Mouse (Mus musculus) heart, postnatal 4 days (tissue): ENCODE results near the gene Adam25. TPM values are rescaled to one million over a fixed set of nuclear protein-coding genes. Genes with fewer than 3 reads are reported as not detected.
"Not testable (repeated sequence)": the region's sequence is repeated elsewhere in the genome, so short reads cannot be mapped to it uniquely, and the experiment has no call there.

ENCODE experiments used
- DNase-seq: peaks from one replicate; pipeline ENCODE4 v3.0.0; 2021
- total RNA-seq, 2 experiments: library from RNA; stranded (reverse); gene quantifications; 2 replicates each; pipeline ENCODE4 v1.2.3; 2021

The Adam25 gene
- not detected for total RNA-seq

DNA sequence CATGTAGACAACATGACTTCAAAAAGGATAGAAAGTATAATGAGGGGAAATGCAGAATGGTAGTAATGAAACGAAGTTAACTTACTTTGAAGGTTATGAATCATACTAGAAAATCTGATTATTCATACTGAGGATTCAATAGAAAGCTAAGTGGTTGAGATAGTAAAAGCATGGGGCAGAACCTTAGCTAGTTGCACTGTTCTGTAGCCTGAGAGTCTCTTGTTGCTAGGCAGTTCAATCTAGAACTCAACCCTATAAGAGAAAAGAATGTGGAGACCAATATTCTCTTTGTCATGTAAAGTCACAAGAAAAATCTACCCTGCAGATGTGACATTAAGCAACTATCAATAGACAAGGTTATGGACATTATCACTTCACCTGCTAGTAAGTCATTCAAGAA, at the start of gene Adam25:
TSS of gene Adam25 (plus strand) at position 301 of the 400 bp plus-strand sequence.
- DNase-seq = not testable (repeated sequence)

DNA sequence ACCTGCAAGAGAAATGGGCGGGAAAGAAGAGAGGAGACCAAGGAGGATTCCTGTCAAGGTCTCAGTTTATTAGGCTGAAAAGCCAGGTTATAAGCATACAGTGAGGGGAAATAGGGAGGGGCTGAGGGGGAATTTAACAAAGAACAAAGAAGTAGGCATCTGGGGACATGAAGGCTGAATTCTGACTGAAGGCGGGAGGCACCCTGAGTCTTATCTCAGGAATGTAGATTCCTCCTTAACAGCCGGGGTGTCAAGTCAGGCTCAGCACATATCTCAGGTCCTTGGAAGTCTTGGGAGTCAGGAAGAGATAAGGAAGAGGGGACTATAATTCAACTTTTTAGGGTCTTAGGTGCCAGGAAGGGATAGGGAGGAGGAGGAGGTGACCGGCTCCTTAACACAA, 36.6 kb upstream of the Adam25 start:
- DNase-seq = not testable (repeated sequence)

GRCm38 (mm10) chr8:40715986-40716385, 36.0 kb upstream of the Adam25 start:
- DNase-seq = no peak

GRCm38 (mm10) chr8:40783320-40783719, 31.3 kb downstream of the Adam25 start:
- no peak for DNase-seq

DNA sequence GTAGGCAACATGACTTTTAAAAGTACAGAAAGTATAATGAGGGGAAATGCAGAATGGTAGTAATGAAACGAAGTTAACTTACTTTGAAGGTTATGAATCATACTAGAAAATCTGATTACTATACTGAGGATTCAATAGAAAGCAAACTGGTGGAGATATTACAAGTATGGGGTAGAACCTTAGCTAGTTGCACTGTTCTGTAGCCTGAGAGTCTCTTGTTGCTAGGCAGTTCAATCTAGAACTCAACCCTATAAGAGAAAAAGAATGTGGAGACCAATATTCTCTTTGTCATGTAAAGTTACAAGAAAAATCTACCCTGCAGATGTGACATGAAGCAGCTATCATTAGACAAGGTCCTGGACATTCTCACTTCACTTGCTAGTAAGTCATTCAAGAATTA, 41.0 kb downstream of the Adam25 start, which contains the start of gene Adam20:
TSS of gene Adam20 (plus strand) at position 301 of the 400 bp plus-strand sequence.
- DNase-seq = not testable (repeated sequence)

DNA sequence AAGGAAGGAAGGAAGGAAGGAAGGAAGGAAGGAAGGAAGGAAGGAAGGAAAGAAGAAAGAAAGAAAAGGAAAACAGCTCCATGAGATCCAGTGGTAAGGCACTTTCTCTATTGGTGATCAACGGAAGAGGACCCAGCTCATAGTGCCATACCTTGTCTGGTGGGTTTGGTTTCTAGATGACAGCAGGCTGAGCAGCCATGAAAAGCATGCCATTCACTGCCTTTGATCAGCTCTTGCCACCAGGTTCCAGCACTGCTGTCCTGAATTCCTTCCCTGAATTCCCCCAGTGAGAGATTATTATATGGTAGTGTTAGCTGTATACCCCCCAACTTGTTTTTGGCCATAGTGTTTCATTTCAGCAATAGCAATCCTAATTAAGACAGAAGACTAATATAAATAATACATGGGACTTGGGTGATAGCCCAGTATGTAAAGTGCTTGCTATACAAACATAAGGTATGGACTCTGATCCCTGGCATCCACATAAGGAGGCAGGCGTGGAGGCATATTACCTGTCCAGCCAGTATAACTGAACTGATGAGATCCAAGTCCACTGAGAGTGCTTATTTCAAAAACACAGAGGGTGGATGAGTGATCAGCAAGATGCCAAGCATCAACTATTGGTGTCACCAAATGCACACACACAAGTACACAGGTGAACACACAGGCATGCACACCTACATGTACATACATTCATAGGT, 51.5 kb downstream of the Adam25 start:
- no peak for DNase-seq

Other genes starting within 250 kb of the Adam25 start
- gene Adam24, start 77.1 kb upstream of the Adam25 start, total RNA-seq = not detected
- gene Adam20, start 41.1 kb downstream of the Adam25 start, total RNA-seq = not detected
- gene Adam39, start 70.8 kb downstream of the Adam25 start, total RNA-seq = not detected